Mouse (Mus musculus): ENCODE measurements around the gene Cxcl15. TPM values are rescaled to one million over a fixed set of nuclear protein-coding genes. Genes with fewer than 3 reads are reported as not detected.
A peak's percentile ranks its signal among the peaks of the same experiment; 100 is the strongest.
"Not testable (repeated sequence)": the region's sequence is repeated elsewhere in the genome, so short reads cannot be mapped to it uniquely, and the experiment has no call there.

The Cxcl15 gene
- polyA plus RNA-seq, 1 experiment from 2014 or later = 0.06 TPM

DNA sequence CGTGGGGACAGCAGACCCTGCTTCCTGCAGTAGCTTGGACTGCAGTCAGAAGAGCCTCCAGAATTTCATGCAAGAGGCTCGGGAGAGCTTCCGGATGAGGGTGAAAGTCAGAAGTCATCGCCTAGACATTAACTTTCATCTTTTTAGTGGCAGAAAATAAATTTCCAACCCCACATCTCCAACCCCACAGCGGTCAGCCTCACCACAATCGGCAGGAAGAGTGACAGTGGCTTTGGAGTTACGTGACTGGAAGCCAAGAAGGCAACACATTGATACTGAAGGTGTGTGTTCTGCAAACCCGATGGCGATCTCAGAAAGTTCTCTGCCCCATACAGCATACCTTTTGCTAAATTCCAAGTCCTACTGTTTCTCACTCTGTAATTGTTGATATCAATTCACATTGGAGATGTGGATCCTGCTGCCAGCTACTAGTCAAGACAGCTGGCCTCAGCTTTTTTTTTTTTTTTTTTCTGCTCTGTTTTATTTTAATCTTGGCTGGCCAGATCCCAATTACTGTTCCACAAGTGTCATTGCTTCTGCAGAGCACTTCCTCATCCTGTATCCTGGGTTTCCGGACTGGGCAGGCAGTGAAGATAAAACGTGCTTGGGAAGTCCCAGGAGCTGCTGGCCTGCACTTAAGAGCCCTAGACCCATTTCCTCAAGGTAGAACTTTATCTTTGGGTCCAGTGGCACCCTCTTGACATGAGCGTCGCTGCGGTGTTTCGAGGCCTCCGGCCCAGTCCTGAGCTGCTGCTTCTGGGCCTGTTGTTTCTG, 22.3 kb upstream of the Cxcl15 start, which contains the start of gene Pf4:
Pf4 (plus strand) TSS at position 556 of the 774 bp plus-strand sequence.
- H3K27me3 ChIP-seq = no peaks in the 10 kb centered on the region
- peak within 1 kb of the TSS; percentile 41 for H3K27ac ChIP-seq
- peak within 1 kb of the TSS; percentile 5; the same call in 1 of the 2 replicates for H3K4me2 ChIP-seq
- ATAC-seq (replicated peaks; ENCODE audit: low FRiP score) = no peak
- H3K4me3 ChIP-seq (replicated peaks) = no peak within 1 kb of the TSS
- no peaks in the 10 kb centered on the region for H3K36me3 ChIP-seq
- 73% methylated on average over 16 of the region's 16 CpGs for WGBS
- no peak within 1 kb of the TSS for H3K9ac ChIP-seq
- no peaks in the 10 kb centered on the region for H3K9me3 ChIP-seq (replicated peaks)
- 0 out of 2 replicates have a peak, but pooled peaks cover 3% of the 10 kb centered on the region for H3K4me1 ChIP-seq

DNA sequence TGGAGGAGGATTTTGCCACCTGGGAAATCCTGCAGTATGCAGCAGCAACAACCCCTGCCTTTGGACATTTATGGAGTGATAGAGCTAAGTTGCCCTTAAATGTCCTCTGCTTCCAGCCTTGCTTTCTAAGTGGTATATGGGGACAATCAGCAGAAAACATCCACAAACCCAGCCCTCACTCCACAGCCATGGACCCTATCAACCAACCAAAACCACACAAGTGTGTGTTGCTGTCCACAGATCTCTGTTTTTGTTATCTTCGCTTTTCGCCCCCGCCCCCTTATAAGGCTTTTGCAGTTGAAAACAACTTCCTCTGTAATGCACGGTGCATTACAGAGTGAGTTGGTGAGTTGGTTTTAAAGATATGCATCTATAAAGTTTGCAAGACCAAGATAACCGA, 18.8 kb upstream of the Cxcl15 start:
- Histone ChIP-seq H3K9me3 (replicated peaks) (no peaks in the 10 kb centered on the region), H3K9ac (no peak overlapping the region), H3K4me3 (replicated peaks) (no peak overlapping the region), H3K27ac (no peak overlapping the region), H3K4me2 (no peak overlapping the region), H3K4me1 (0 out of 2 replicates have a peak, but pooled peaks cover 8% of the 10 kb centered on the region), H3K27me3 (no peaks in the 10 kb centered on the region), H3K36me3 (no peaks in the 10 kb centered on the region)
- no peak for ATAC-seq (replicated peaks; ENCODE audit: low FRiP score)
- 84% methylated on average over 5 of the region's 5 CpGs for WGBS

DNA sequence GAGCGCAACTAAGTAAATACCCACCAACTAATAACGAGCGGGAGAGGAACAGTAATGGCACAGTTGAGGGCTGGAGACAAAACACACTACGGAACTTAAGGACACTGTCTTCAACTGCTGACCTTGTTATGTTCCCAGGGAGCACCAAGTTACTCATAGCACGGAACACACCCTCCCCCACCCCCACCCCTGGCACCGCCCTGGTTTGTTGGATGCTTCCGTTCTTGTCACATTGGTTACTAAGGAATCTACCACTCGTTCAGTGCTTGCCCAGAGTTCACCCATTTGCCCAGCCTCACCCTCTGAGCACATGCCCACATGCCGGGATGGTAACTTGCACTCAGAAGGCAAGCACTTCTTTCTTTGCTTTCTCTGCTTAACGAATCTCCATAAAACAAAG, 16.7 kb upstream of the Cxcl15 start:
- H3K9me3 ChIP-seq (replicated peaks) = no peaks in the 10 kb centered on the region
- H3K4me3 ChIP-seq (replicated peaks) = no peak overlapping the region
- no peak overlapping the region for H3K4me2 ChIP-seq
- no peak overlapping the region for H3K27ac ChIP-seq
- no peak for ATAC-seq (replicated peaks; ENCODE audit: low FRiP score)
- 73% methylated on average over 10 of the region's 10 CpGs for WGBS
- no peaks in the 10 kb centered on the region for H3K36me3 ChIP-seq
- H3K27me3 ChIP-seq = no peaks in the 10 kb centered on the region
- H3K9ac ChIP-seq = no peak overlapping the region
- 0 out of 2 replicates have a peak, but pooled peaks cover 7% of the 10 kb centered on the region for H3K4me1 ChIP-seq

DNA sequence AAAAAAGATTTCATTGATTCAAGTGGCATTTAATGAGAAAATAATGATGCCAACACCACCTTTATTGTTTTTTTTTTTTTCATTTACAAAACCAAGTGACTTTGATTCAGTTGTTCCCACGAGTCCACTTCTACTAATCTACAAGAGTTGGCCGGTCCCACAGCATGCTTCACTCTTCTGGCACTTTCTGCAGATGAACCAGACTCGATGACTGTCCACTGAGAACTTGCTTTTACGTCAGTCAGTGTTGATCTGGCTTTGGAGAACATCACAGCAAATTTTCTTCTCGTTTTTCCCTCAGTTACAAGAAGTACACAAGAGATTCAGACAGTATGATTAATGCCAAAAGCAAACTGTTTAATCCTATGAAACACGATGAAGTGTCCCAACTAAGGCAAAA, 15.5 kb upstream of the Cxcl15 start:
- no peak overlapping the region for H3K4me3 ChIP-seq (replicated peaks)
- no peak overlapping the region for H3K4me2 ChIP-seq
- 82% methylated on average over 6 of the region's 6 CpGs for WGBS
- no peak for ATAC-seq (replicated peaks; ENCODE audit: low FRiP score)
- no peak overlapping the region for H3K9ac ChIP-seq
- no peaks in the 10 kb centered on the region for H3K36me3 ChIP-seq
- 0 out of 2 replicates have a peak, but pooled peaks cover 5% of the 10 kb centered on the region for H3K4me1 ChIP-seq
- no peak overlapping the region for H3K27ac ChIP-seq
- no peaks in the 10 kb centered on the region for H3K27me3 ChIP-seq
- H3K9me3 ChIP-seq (replicated peaks) = no peaks in the 10 kb centered on the region

DNA sequence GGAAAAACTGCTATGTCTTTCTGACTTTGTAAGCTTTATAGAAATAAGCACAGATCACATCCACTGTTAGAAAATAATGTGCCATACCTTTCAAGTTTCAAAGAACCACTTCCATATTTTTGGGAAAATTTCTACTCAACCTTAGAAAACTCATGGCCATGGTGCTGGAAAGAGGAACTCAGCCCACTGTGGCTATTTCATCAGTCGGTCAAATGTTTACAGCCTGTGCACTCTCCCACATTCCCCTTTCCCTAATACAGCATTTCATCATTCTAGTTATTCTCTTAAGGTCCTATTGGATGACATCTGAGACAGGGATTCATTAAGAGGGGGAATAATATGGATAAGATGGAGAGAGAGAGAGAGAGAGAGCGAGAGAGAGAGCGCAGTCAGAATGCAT, 10.6 kb upstream of the Cxcl15 start:
- Histone ChIP-seq H3K36me3 (no peaks in the 10 kb centered on the region), H3K9me3 (replicated peaks) (no peaks in the 10 kb centered on the region), H3K4me2 (no peak overlapping the region), H3K9ac (no peak overlapping the region), H3K4me1 (peaks cover 8% of the 10 kb centered on the region), H3K27me3 (no peaks in the 10 kb centered on the region), H3K27ac (no peak overlapping the region), H3K4me3 (replicated peaks) (no peak overlapping the region)
- ATAC-seq (replicated peaks; ENCODE audit: low FRiP score) = no peak
- WGBS = 89% methylated on average over 3 of the region's 3 CpGs

DNA sequence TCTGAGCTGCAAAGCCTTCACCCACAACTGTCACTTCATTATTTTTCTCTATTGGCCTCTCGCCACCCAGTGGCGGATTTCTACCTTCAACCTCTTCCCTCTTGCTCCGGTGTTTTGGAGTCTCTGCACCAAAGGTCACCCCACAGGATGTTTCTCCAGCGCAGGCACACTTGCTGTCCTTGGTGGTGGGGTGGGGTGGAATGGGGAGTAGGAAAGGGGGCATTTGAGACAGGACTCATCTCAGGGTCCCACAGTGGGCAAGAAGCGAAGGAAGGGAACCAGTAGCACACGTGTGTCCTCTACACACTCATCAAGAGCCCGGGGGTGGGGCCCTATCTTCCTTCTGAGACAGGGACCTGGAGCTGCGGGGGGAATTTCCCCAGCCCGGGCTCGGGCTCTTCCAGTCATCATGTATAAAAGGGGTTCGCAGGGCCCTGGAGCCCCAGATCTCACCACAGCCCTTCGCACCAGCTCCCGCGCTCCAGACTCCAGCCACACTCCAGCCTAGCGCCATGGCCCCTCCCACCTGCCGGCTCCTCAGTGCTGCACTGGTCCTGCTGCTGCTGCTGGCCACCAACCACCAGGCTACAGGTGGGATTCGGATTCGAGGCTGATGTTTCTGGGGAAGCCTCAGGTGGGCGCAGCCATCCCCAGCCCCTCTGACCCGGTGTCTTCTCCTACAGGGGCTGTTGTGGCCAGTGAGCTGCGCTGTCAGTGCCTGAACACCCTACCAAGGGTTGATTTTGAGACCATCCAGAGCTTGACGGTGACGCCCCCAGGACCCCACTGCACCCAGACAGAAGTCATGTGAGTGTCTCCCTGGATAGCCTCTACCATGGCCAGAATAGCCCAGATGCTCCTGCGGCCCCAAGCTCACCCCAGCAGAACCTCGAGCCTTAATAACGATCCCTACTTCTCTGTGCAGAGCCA, 8.4 kb upstream of the Cxcl15 start, which contains the start of gene Cxcl3:
Cxcl3 (plus strand) TSS at position 445 of the 930 bp plus-strand sequence.
- 17% methylated on average over 26 of the region's 26 CpGs for WGBS
- H3K4me1 ChIP-seq = peaks cover 24% of the 10 kb centered on the region
- no peaks in the 10 kb centered on the region for H3K9me3 ChIP-seq (replicated peaks)
- peak within 1 kb of the TSS; percentile 91 for H3K4me2 ChIP-seq
- no peak within 1 kb of the TSS for H3K27ac ChIP-seq
- peak; percentile 87 for ATAC-seq (replicated peaks; ENCODE audit: low FRiP score)
- H3K27me3 ChIP-seq = no peaks in the 10 kb centered on the region
- peak within 1 kb of the TSS; percentile 45 for H3K4me3 ChIP-seq (replicated peaks)
- H3K36me3 ChIP-seq = no peaks in the 10 kb centered on the region
- peak within 1 kb of the TSS; percentile 29; the same call in 1 of the 2 replicates for H3K9ac ChIP-seq

DNA sequence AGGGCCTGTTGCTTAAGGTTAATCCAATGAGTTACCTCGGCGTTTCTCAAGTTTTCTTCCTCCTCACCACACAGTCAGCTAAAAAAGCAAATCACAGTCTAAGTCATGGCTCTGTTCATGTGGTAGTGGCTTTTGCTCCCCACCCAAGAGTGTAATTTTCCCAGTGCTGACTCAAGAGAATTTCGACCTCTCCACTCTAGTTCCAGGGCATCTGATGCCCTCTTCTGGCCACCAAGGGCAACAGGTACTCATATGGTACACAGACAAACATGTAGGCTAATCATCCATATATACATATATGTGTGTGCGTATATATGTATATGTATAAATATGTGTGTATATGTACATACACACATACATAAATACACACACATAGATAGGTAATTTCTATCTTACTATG, 6.2 kb upstream of the Cxcl15 start:
- H3K4me3 ChIP-seq (replicated peaks) = no peak overlapping the region
- H3K4me1 ChIP-seq = peaks cover 24% of the 10 kb centered on the region
- ATAC-seq (replicated peaks; ENCODE audit: low FRiP score) = no peak
- no peak overlapping the region for H3K27ac ChIP-seq
- H3K9ac ChIP-seq = no peak overlapping the region
- no peaks in the 10 kb centered on the region for H3K27me3 ChIP-seq
- no peaks in the 10 kb centered on the region for H3K9me3 ChIP-seq (replicated peaks)
- H3K4me2 ChIP-seq = no peak overlapping the region
- 80% methylated on average over 4 of the region's 4 CpGs for WGBS
- H3K36me3 ChIP-seq = no peaks in the 10 kb centered on the region

DNA sequence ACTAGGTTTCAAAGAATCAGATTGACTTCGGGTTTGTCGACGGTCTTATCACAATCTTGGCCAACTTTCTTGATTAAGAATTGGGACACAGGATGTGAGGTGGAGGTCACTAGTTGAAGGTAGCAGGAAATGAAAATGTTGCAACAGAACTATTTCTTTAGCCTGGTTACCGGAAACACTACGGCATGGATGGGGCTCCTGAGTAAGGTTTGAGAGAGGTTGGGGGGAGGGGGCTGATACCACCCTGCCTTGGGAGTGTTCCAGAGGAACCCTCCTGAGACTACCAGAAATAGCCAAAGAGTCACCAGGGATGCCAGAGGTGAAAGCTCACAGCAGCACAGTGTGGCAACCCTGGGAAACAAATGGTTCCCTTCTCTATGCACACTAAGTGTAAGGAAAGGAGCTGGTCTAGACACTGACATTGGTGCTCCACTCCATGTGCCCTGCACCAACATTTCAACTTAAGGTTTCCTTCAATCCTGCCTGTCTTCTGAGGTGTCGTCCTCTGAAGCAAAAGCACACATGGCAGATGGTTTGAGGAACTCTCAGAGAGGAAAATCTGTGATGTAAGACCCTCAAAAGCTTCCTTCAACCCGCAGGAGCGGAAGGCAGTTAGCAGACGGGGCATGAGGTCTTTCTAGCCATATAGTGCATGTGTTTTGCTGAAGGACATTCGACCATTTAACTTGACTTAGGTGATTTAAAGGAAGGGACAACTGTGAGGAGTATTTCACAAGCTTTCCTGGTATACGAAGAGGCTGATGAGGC, 4.8 kb upstream of the Cxcl15 start:
- no peak overlapping the region for H3K9ac ChIP-seq
- H3K27me3 ChIP-seq = no peaks in the 10 kb centered on the region
- no peaks in the 10 kb centered on the region for H3K36me3 ChIP-seq
- H3K9me3 ChIP-seq (replicated peaks) = no peaks in the 10 kb centered on the region
- H3K4me1 ChIP-seq = peaks cover 24% of the 10 kb centered on the region
- H3K4me2 ChIP-seq = peak overlapping the region; percentile 41
- ATAC-seq (replicated peaks; ENCODE audit: low FRiP score) = no peak; the same call in 1 of the 2 replicates
- peak overlapping the region; percentile 72 for H3K27ac ChIP-seq
- 0 out of 2 replicates have a peak overlapping the region, but pooled peaks have one; percentile 9 for H3K4me3 ChIP-seq (replicated peaks)
- 40% methylated on average over 11 of the region's 11 CpGs for WGBS

DNA sequence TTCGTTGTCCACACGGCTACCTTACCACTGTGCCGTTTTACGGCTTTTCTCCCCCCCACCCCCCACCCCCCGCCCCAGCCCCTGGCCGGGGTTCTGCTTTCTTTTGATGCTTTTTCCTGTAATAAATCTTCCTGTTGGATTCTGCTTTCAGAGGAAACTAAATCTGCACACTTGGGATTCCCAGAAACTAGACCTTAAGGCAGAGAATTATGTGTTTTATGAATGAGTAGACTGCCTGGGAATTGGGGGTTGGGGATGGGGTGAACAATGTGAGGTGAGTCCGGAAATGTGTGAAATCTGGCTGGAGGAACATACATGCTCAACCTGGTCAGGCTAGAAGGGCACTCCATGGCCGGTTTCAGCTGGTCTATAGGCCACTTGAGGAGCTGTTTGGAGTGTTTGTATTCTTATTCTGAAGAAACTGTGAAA, 4.2 kb upstream of the Cxcl15 start:
- peak; percentile 78 for ATAC-seq (replicated peaks; ENCODE audit: low FRiP score)
- H3K4me2 ChIP-seq = peak overlapping the region; percentile 41
- H3K4me1 ChIP-seq = peaks cover 24% of the 10 kb centered on the region
- no peaks in the 10 kb centered on the region for H3K36me3 ChIP-seq
- no peak overlapping the region for H3K9ac ChIP-seq
- H3K9me3 ChIP-seq (replicated peaks) = no peaks in the 10 kb centered on the region
- H3K27ac ChIP-seq = peak overlapping the region; percentile 72
- WGBS = 14% methylated on average over 8 of the region's 8 CpGs
- H3K4me3 ChIP-seq (replicated peaks) = 0 out of 2 replicates have a peak overlapping the region, but pooled peaks have one; percentile 9
- H3K27me3 ChIP-seq = no peaks in the 10 kb centered on the region

DNA sequence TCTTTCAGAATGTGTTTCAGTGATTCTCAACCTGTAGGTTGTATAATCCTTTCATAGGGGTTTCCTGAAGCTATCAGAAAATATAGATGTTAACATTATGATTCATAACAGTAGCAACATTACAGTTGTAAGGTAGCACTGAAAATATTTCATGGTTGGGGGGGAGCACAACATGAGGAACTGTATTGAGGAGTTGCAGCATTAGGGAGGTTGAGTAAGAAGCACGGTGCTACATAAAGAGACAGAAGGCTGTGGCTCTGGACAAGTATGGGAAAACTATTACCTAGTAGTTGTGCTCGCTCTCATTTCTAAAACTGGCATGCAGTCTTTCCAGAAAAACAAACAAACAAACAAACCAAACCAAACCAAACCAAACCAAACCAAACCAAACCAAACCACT, 1.1 kb downstream of the Cxcl15 start:
- not testable (repeated sequence) for H3K36me3 ChIP-seq; H3K4me1 ChIP-seq; H3K27ac ChIP-seq; H3K27me3 ChIP-seq; H3K4me3 ChIP-seq (replicated peaks); H3K4me2 ChIP-seq; H3K9ac ChIP-seq; H3K9me3 ChIP-seq (replicated peaks); ATAC-seq (replicated peaks; ENCODE audit: low FRiP score)
- 88% methylated on average over 2 of the region's 2 CpGs for WGBS

DNA sequence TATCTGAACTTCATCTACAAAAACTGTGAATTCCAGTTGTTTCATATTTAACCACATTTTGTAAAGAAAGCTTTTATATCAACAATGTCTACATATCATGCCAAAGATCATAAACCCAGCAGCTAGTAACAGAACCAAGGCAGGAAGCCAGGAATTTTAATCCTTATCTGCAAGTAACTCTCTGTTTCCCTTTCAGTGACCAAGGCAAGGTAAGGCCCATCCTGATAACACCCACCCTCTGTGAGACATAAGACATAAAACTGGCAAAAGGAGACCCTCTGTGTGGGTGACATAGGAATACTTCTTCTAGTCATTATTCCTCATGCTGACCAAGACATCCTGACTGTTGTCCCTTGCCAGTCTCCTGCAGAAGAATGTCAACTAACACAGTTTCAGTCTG, 10.2 kb downstream of the Cxcl15 start:
- H3K27me3 ChIP-seq = no peaks in the 10 kb centered on the region
- H3K4me2 ChIP-seq = no peak overlapping the region
- no peak overlapping the region for H3K27ac ChIP-seq
- no peaks in the 10 kb centered on the region for H3K9me3 ChIP-seq (replicated peaks)
- H3K9ac ChIP-seq = no peak overlapping the region
- ATAC-seq (replicated peaks; ENCODE audit: low FRiP score) = no peak
- H3K4me1 ChIP-seq = no peaks in the 10 kb centered on the region
- H3K36me3 ChIP-seq = no peaks in the 10 kb centered on the region
- no peak overlapping the region for H3K4me3 ChIP-seq (replicated peaks)

All from kidney, embryonic 15.5 days (tissue).